Mouse (Mus musculus): ENCODE results near the gene Rap1gap. TPM values are rescaled to one million over a fixed set of nuclear protein-coding genes. Genes with fewer than 3 reads are reported as not detected.
A peak's percentile ranks its signal among the peaks of the same experiment; 100 is the strongest.

Rap1gap gene
- polyA plus RNA-seq, 1 experiment from 2014 or later: 15.6 TPM

- Histone ChIP-seq H3K4me3 (ENCODE audit: low read depth, low read length) (no peak overlapping the region), H3K4me2 (ENCODE audit: low read depth, low read length) (no peak overlapping the region), H3K4me1 (ENCODE audit: insufficient read depth) (peaks cover 17% of the 10 kb centered on the region), H3K36me3 (replicated peaks; ENCODE audit: insufficient read depth, low read length) (peaks cover 72% of the 10 kb centered on the region), H3K27ac (ENCODE audit: low read depth) (no peak overlapping the region), H3K9me3 (ENCODE audit: low read length) (no peaks in the 10 kb centered on the region), H3K9ac (replicated peaks) (no peak overlapping the region), H3K27me3 (ENCODE audit: insufficient read depth, low read length) (no peaks in the 10 kb centered on the region)
- ATAC-seq (no peak), DNase-seq (no peak)
- no peak for TF ChIP-seq EP300 (IDR thresholded peaks at IDR 0.05; ENCODE audit: low read depth)
- TF ChIP-seq CTCF (IDR thresholded peaks at IDR 0.05; ENCODE audit: low read depth): no peak
- WGBS (ENCODE audit: insufficient replicate concordance): 81% methylated on average over 6 of the region's 6 CpGs
Measured at GRCm38 (mm10) chr4:137647648-137648047, 16.9 kb upstream of the Rap1gap start.

DNA sequence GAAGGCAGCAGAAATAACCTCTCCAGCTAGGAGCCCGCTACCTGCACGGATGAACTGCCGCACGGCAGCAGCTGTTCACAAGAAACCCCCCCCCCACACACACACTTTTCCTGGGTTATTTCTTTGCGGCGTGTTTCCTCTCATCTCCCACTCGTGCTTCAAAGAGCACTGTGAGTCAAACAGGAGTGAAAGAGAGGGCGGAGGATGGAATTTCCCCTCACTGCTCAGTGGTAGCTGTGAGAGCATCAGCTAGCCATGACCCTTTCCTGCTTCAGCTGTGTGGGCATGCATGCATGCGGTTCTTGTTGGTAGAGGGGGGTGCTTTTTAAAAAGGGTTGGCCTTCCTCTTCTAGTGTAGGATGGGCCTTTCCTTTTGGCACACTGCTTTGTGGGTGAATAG, 16.3 kb upstream of the Rap1gap start:
- Histone ChIP-seq H3K36me3 (replicated peaks; ENCODE audit: insufficient read depth, low read length) (peaks cover 72% of the 10 kb centered on the region), H3K4me3 (ENCODE audit: low read depth, low read length) (no peak overlapping the region), H3K9me3 (ENCODE audit: low read length) (no peaks in the 10 kb centered on the region), H3K27ac (ENCODE audit: low read depth) (no peak overlapping the region), H3K4me2 (ENCODE audit: low read depth, low read length) (no peak overlapping the region), H3K27me3 (ENCODE audit: insufficient read depth, low read length) (no peaks in the 10 kb centered on the region), H3K9ac (replicated peaks) (no peak overlapping the region), H3K4me1 (ENCODE audit: insufficient read depth) (peaks cover 12% of the 10 kb centered on the region; the same call in 1 of the 2 replicates)
- DNase-seq (no peak), ATAC-seq (no peak)
- TF ChIP-seq EP300 (IDR thresholded peaks at IDR 0.05; ENCODE audit: low read depth) (no peak), CTCF (IDR thresholded peaks at IDR 0.05; ENCODE audit: low read depth) (no peak)
- WGBS (ENCODE audit: insufficient replicate concordance): 90% methylated on average over 9 of the region's 9 CpGs

GRCm38 (mm10) chr4:137650912-137651311, 13.6 kb upstream of the Rap1gap start:
- peak overlapping the region; percentile 40; the same call in 1 of the 2 replicates for H3K4me2 ChIP-seq (ENCODE audit: low read depth, low read length)
- peak overlapping the region; percentile 96 for H3K27ac ChIP-seq (ENCODE audit: low read depth)
- H3K4me1 ChIP-seq (ENCODE audit: insufficient read depth): peaks cover 10% of the 10 kb centered on the region; the same call in 1 of the 2 replicates
- no peaks in the 10 kb centered on the region for H3K27me3 ChIP-seq (ENCODE audit: insufficient read depth, low read length)
- H3K9ac ChIP-seq (replicated peaks): peak overlapping the region; percentile 57
- H3K36me3 ChIP-seq (replicated peaks; ENCODE audit: insufficient read depth, low read length): peaks cover 73% of the 10 kb centered on the region
- DNase-seq: no peak
- no peak overlapping the region for H3K4me3 ChIP-seq (ENCODE audit: low read depth, low read length)
- no peaks in the 10 kb centered on the region for H3K9me3 ChIP-seq (ENCODE audit: low read length)
- WGBS (ENCODE audit: insufficient replicate concordance): 61% methylated on average over 5 of the region's 5 CpGs
- peak; percentile 60 for ATAC-seq
- no peak for TF ChIP-seq CTCF (IDR thresholded peaks at IDR 0.05; ENCODE audit: low read depth)
- TF ChIP-seq EP300 (IDR thresholded peaks at IDR 0.05; ENCODE audit: low read depth): no peak

DNA sequence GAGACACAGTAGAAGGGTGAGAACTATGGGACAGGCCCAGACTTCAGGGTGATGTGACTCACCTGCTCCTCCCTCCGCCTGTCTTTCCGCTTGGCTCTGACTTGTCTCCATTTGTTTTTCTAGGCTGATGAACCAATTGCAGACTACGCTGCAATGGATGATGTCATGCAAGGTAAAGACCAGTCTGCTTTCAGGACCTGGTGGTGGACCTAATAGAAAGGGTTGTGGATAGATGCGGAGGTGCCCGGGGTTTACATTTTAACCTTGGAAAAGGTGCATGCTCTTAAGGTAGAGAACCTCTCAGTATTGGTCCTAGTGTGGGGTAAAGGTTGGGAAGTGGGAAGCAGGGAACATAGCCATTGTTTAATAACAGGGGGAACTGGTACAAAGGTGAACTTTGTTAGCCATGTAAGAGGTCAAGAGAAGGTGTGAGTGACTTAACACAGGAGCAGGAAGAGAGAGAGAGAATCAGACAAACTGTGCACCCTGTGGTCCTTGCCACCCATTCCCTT, 11.6 kb upstream of the Rap1gap start:
- DNase-seq: peak; percentile 50
- 69% methylated on average over 5 of the region's 5 CpGs for WGBS (ENCODE audit: insufficient replicate concordance)
- peak overlapping the region; percentile 96 for H3K27ac ChIP-seq (ENCODE audit: low read depth)

DNA sequence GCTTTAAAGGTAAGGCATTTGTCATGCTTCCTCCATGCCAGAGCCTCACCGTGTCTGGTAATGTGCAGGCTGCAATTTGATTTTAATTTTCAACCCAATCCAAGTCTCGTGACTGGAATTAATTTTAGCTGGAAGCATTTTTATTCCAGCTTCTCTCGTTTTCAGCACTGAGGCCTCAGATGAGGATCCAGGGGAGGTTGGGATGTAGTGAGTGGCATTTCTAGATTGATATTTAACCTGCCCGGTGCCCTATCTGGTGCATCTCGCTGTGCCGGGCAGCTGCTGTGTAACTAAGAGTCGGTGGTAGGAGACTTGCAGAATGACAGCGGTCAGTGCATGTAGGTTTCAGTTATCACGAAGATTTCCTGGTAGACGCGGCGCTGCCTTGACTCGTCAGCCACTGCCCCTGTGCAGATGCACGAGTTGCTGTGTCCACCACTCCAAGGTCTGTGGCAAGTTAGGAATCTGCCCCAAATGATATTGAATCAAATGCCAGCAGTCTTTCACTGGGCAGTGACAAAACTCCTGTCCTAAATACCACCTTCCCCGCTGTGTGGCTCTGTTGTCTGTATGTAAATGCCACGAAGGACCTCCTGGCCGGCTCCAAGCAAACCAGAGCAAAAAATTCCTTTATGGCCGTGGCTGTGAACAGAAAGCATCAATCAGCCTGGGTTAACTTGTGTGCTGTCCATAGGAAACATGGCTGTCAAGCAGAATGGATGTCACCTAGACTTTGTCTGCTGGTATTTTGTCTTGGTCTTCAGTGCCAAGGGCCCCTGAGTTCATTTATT, 9.1 kb upstream of the Rap1gap start:
- H3K27me3 ChIP-seq (ENCODE audit: insufficient read depth, low read length): no peaks in the 10 kb centered on the region
- H3K9me3 ChIP-seq (ENCODE audit: low read length): no peaks in the 10 kb centered on the region
- no peak overlapping the region for H3K4me2 ChIP-seq (ENCODE audit: low read depth, low read length)
- WGBS (ENCODE audit: insufficient replicate concordance): 84% methylated on average over 18 of the region's 18 CpGs
- no peak overlapping the region for H3K4me3 ChIP-seq (ENCODE audit: low read depth, low read length)
- peaks cover 7% of the 10 kb centered on the region; the same call in 1 of the 2 replicates for H3K4me1 ChIP-seq (ENCODE audit: insufficient read depth)
- no peak for TF ChIP-seq EP300 (IDR thresholded peaks at IDR 0.05; ENCODE audit: low read depth)
- no peak for TF ChIP-seq CTCF (IDR thresholded peaks at IDR 0.05; ENCODE audit: low read depth)
- no peak for DNase-seq
- peaks cover 53% of the 10 kb centered on the region for H3K36me3 ChIP-seq (replicated peaks; ENCODE audit: insufficient read depth, low read length)
- no peak overlapping the region for H3K27ac ChIP-seq (ENCODE audit: low read depth)
- ATAC-seq: no peak
- no peak overlapping the region for H3K9ac ChIP-seq (replicated peaks)

More for the DNA sequence above, 11.6 kb upstream of the Rap1gap start:
- Histone ChIP-seq H3K4me2 (ENCODE audit: low read depth, low read length) (no peak overlapping the region), H3K4me1 (ENCODE audit: insufficient read depth) (peaks cover 10% of the 10 kb centered on the region; the same call in 1 of the 2 replicates), H3K4me3 (ENCODE audit: low read depth, low read length) (no peak overlapping the region), H3K9ac (replicated peaks) (peak overlapping the region; percentile 51), H3K36me3 (replicated peaks; ENCODE audit: insufficient read depth, low read length) (peaks cover 76% of the 10 kb centered on the region), H3K9me3 (ENCODE audit: low read length) (no peaks in the 10 kb centered on the region), H3K27me3 (ENCODE audit: insufficient read depth, low read length) (no peaks in the 10 kb centered on the region)
- no peak for TF ChIP-seq CTCF (IDR thresholded peaks at IDR 0.05; ENCODE audit: low read depth)
- peak; percentile 91 for TF ChIP-seq EP300 (IDR thresholded peaks at IDR 0.05; ENCODE audit: low read depth)
- ATAC-seq: peak; percentile 93

- Histone ChIP-seq H3K9me3 (ENCODE audit: low read length) (no peaks in the 10 kb centered on the region), H3K4me2 (ENCODE audit: low read depth, low read length) (no peak overlapping the region), H3K4me3 (ENCODE audit: low read depth, low read length) (no peak overlapping the region), H3K4me1 (ENCODE audit: insufficient read depth) (no peaks in the 10 kb centered on the region), H3K9ac (replicated peaks) (no peak overlapping the region), H3K27me3 (ENCODE audit: insufficient read depth, low read length) (no peaks in the 10 kb centered on the region), H3K36me3 (replicated peaks; ENCODE audit: insufficient read depth, low read length) (peaks cover 37% of the 10 kb centered on the region), H3K27ac (ENCODE audit: low read depth) (no peak overlapping the region)
- 78% methylated on average over 8 of the region's 8 CpGs for WGBS (ENCODE audit: insufficient replicate concordance)
- ATAC-seq (no peak), DNase-seq (no peak)
- TF ChIP-seq CTCF (IDR thresholded peaks at IDR 0.05; ENCODE audit: low read depth) (no peak), EP300 (IDR thresholded peaks at IDR 0.05; ENCODE audit: low read depth) (no peak)
Measured at GRCm38 (mm10) chr4:137657674-137658073, 6.9 kb upstream of the Rap1gap start.
